Mouse (Mus musculus): ENCODE measurements around the gene Grik2. TPM values are rescaled to one million over a fixed set of nuclear protein-coding genes. Genes with fewer than 3 reads are reported as not detected.

Gene Grik2
- polyA plus RNA-seq, 1 experiment from 2014 or later = 0.74 TPM

- no peak for ATAC-seq (replicated peaks; ENCODE audit: insufficient number of reproducible peaks, low FRiP score, low TSS enrichment)
- Histone ChIP-seq H3K9ac (ENCODE audit: low read depth, low read length) (no peak overlapping the region), H3K36me3 (ENCODE audit: control insufficient read depth, insufficient read depth, low read length) (no peaks in the 10 kb centered on the region), H3K4me1 (ENCODE audit: control insufficient read depth, insufficient read depth, low read length) (no peaks in the 10 kb centered on the region), H3K9me3 (replicated peaks; ENCODE audit: control insufficient read depth, low read length) (no peaks in the 10 kb centered on the region), H3K4me2 (no peak overlapping the region), H3K27me3 (ENCODE audit: control insufficient read depth, insufficient read depth, low read length) (no peaks in the 10 kb centered on the region), H3K4me3 (ENCODE audit: low read depth, low read length) (no peak overlapping the region), H3K27ac (ENCODE audit: low read depth, low read length) (no peak overlapping the region)
- 77% methylated on average over 2 of the region's 2 CpGs for WGBS (ENCODE audit: insufficient replicate concordance)
These were observed 56.7 kb downstream of the Grik2 start for GRCm38 (mm10) chr10:49731841-49732240.

- 77% methylated on average over 2 of the region's 2 CpGs for WGBS (ENCODE audit: insufficient replicate concordance)
- Histone ChIP-seq H3K27me3 (ENCODE audit: control insufficient read depth, insufficient read depth, low read length) (no peaks in the 10 kb centered on the region), H3K4me3 (ENCODE audit: low read depth, low read length) (no peak overlapping the region), H3K9me3 (replicated peaks; ENCODE audit: control insufficient read depth, low read length) (no peaks in the 10 kb centered on the region), H3K27ac (ENCODE audit: low read depth, low read length) (no peak overlapping the region), H3K4me2 (no peak overlapping the region), H3K4me1 (ENCODE audit: control insufficient read depth, insufficient read depth, low read length) (no peaks in the 10 kb centered on the region), H3K9ac (ENCODE audit: low read depth, low read length) (no peak overlapping the region), H3K36me3 (ENCODE audit: control insufficient read depth, insufficient read depth, low read length) (no peaks in the 10 kb centered on the region)
- ATAC-seq (replicated peaks; ENCODE audit: insufficient number of reproducible peaks, low FRiP score, low TSS enrichment) = no peak
These were observed 64.9 kb downstream of the Grik2 start for GRCm38 (mm10) chr10:49723706-49724105.

DNA sequence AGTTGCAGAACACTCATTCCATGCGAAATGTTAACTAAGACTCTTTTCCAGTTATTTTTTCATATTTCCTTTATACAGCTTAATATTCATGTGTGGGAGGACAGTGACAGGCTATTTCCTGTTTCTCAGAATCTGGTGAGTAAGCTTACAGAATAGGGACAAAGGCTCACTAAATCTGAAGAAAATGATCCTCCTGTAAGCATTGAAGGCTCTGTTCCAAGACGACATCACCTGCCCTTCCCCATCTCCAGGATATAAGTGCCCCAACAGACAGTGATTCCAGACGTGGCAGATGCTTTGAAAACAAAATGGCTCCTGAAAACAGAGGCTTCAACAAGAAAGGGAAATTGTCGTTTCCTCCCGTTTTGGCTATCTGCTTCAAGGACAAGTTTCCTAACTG, 71.7 kb downstream of the Grik2 start:
- H3K27me3 ChIP-seq (ENCODE audit: control insufficient read depth, insufficient read depth, low read length) = no peaks in the 10 kb centered on the region
- no peak overlapping the region for H3K9ac ChIP-seq (ENCODE audit: low read depth, low read length)
- no peaks in the 10 kb centered on the region for H3K36me3 ChIP-seq (ENCODE audit: control insufficient read depth, insufficient read depth, low read length)
- no peaks in the 10 kb centered on the region for H3K4me1 ChIP-seq (ENCODE audit: control insufficient read depth, insufficient read depth, low read length)
- no peaks in the 10 kb centered on the region for H3K9me3 ChIP-seq (replicated peaks; ENCODE audit: control insufficient read depth, low read length)
- H3K4me2 ChIP-seq = no peak overlapping the region
- no peak overlapping the region for H3K27ac ChIP-seq (ENCODE audit: low read depth, low read length)
- WGBS (ENCODE audit: insufficient replicate concordance) = 52% methylated on average over 5 of the region's 5 CpGs
- no peak overlapping the region for H3K4me3 ChIP-seq (ENCODE audit: low read depth, low read length)
- ATAC-seq (replicated peaks; ENCODE audit: insufficient number of reproducible peaks, low FRiP score, low TSS enrichment) = no peak

- no peak overlapping the region for H3K9ac ChIP-seq (ENCODE audit: low read depth, low read length)
- no peaks in the 10 kb centered on the region for H3K27me3 ChIP-seq (ENCODE audit: control insufficient read depth, insufficient read depth, low read length)
- H3K9me3 ChIP-seq (replicated peaks; ENCODE audit: control insufficient read depth, low read length) = no peaks in the 10 kb centered on the region
- no peaks in the 10 kb centered on the region for H3K36me3 ChIP-seq (ENCODE audit: control insufficient read depth, insufficient read depth, low read length)
- H3K27ac ChIP-seq (ENCODE audit: low read depth, low read length) = no peak overlapping the region
- no peak for ATAC-seq (replicated peaks; ENCODE audit: insufficient number of reproducible peaks, low FRiP score, low TSS enrichment)
- H3K4me1 ChIP-seq (ENCODE audit: control insufficient read depth, insufficient read depth, low read length) = no peaks in the 10 kb centered on the region
- no peak overlapping the region for H3K4me3 ChIP-seq (ENCODE audit: low read depth, low read length)
- WGBS (ENCODE audit: insufficient replicate concordance) = 78% methylated on average over 3 of the region's 3 CpGs
- H3K4me2 ChIP-seq = no peak overlapping the region
These were observed 78.8 kb downstream of the Grik2 start for GRCm38 (mm10) chr10:49709748-49710147.

- no peak overlapping the region for H3K4me2 ChIP-seq
- no peak overlapping the region for H3K9ac ChIP-seq (ENCODE audit: low read depth, low read length)
- no peaks in the 10 kb centered on the region for H3K9me3 ChIP-seq (replicated peaks; ENCODE audit: control insufficient read depth, low read length)
- no peak overlapping the region for H3K4me3 ChIP-seq (ENCODE audit: low read depth, low read length)
- 87% methylated on average over 8 of the region's 8 CpGs for whole genome bisulfite sequencing (ENCODE audit: insufficient replicate concordance)
- H3K36me3 ChIP-seq (ENCODE audit: control insufficient read depth, insufficient read depth, low read length) = no peaks in the 10 kb centered on the region
- ATAC-seq (replicated peaks; ENCODE audit: insufficient number of reproducible peaks, low FRiP score, low TSS enrichment) = no peak
- no peak overlapping the region for H3K27ac ChIP-seq (ENCODE audit: low read depth, low read length)
- no peaks in the 10 kb centered on the region for H3K27me3 ChIP-seq (ENCODE audit: control insufficient read depth, insufficient read depth, low read length)
- no peaks in the 10 kb centered on the region for H3K4me1 ChIP-seq (ENCODE audit: control insufficient read depth, insufficient read depth, low read length)
These were observed 84.1 kb downstream of the Grik2 start for GRCm38 (mm10) chr10:49704446-49704845.

DNA sequence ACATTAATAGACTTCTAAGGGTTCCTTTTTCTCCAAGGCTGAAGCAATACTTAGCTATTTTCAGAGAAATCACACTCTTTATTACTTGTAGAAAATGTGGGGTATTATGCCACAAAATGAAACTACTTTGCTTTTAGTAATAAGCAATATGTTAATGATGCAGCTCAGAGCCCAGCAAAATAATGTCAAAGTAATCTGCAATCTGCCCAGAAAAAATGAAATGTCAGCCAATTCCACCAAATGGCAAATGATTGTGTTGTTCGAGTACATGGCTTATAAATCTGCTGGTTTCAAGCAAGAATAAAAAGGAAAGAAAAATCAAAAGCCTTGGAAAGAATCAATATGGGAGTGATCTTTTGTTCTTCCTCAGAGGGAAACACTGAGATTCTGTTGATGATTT, 136.2 kb downstream of the Grik2 start:
- no peak for ATAC-seq (replicated peaks; ENCODE audit: insufficient number of reproducible peaks, low FRiP score, low TSS enrichment)
- WGBS (ENCODE audit: insufficient replicate concordance) = 73% methylated on average over 1 of the region's 1 CpGs
- H3K4me2 ChIP-seq = no peak overlapping the region
- H3K4me3 ChIP-seq (ENCODE audit: low read depth, low read length) = no peak overlapping the region
- H3K36me3 ChIP-seq (ENCODE audit: control insufficient read depth, insufficient read depth, low read length) = no peaks in the 10 kb centered on the region
- no peaks in the 10 kb centered on the region for H3K4me1 ChIP-seq (ENCODE audit: control insufficient read depth, insufficient read depth, low read length)
- H3K27ac ChIP-seq (ENCODE audit: low read depth, low read length) = no peak overlapping the region
- H3K27me3 ChIP-seq (ENCODE audit: control insufficient read depth, insufficient read depth, low read length) = no peaks in the 10 kb centered on the region
- H3K9me3 ChIP-seq (replicated peaks; ENCODE audit: control insufficient read depth, low read length) = no peaks in the 10 kb centered on the region
- no peak overlapping the region for H3K9ac ChIP-seq (ENCODE audit: low read depth, low read length)

DNA sequence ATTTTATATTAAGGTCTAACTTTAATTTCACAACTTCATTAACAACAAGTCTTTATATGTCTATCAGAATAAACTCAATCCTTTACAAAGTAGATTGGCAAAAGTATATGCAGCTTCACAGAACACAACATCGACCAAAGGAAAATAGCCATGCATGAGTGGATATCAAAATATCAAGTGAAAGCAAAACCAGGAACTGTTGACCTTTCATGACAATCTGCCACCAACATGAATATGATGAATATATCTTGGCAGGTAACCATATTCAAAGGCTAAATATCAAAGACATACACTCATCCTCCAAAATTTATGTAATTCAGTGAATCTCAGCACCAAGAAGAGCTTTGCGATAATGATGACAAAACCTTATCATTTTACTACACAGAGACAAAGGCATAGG, 141.4 kb downstream of the Grik2 start:
- Histone ChIP-seq H3K36me3 (ENCODE audit: control insufficient read depth, insufficient read depth, low read length) (no peaks in the 10 kb centered on the region), H3K4me3 (ENCODE audit: low read depth, low read length) (no peak overlapping the region), H3K9ac (ENCODE audit: low read depth, low read length) (no peak overlapping the region), H3K27me3 (ENCODE audit: control insufficient read depth, insufficient read depth, low read length) (no peaks in the 10 kb centered on the region), H3K4me2 (no peak overlapping the region), H3K9me3 (replicated peaks; ENCODE audit: control insufficient read depth, low read length) (no peaks in the 10 kb centered on the region), H3K27ac (ENCODE audit: low read depth, low read length) (no peak overlapping the region), H3K4me1 (ENCODE audit: control insufficient read depth, insufficient read depth, low read length) (no peaks in the 10 kb centered on the region)
- 86% methylated on average over 2 of the region's 2 CpGs for WGBS (ENCODE audit: insufficient replicate concordance)
- ATAC-seq (replicated peaks; ENCODE audit: insufficient number of reproducible peaks, low FRiP score, low TSS enrichment) = no peak

GRCm38 (mm10) chr10:49639901-49640300, 148.7 kb downstream of the Grik2 start:
- no peaks in the 10 kb centered on the region for H3K27me3 ChIP-seq (ENCODE audit: control insufficient read depth, insufficient read depth, low read length)
- no peak overlapping the region for H3K4me3 ChIP-seq (ENCODE audit: low read depth, low read length)
- no peaks in the 10 kb centered on the region for H3K4me1 ChIP-seq (ENCODE audit: control insufficient read depth, insufficient read depth, low read length)
- H3K36me3 ChIP-seq (ENCODE audit: control insufficient read depth, insufficient read depth, low read length) = no peaks in the 10 kb centered on the region
- no peak overlapping the region for H3K9ac ChIP-seq (ENCODE audit: low read depth, low read length)
- H3K9me3 ChIP-seq (replicated peaks; ENCODE audit: control insufficient read depth, low read length) = no peaks in the 10 kb centered on the region
- WGBS (ENCODE audit: insufficient replicate concordance) = 79% methylated on average over 2 of the region's 2 CpGs
- ATAC-seq (replicated peaks; ENCODE audit: insufficient number of reproducible peaks, low FRiP score, low TSS enrichment) = no peak
- H3K27ac ChIP-seq (ENCODE audit: low read depth, low read length) = no peak overlapping the region
- no peak overlapping the region for H3K4me2 ChIP-seq

DNA sequence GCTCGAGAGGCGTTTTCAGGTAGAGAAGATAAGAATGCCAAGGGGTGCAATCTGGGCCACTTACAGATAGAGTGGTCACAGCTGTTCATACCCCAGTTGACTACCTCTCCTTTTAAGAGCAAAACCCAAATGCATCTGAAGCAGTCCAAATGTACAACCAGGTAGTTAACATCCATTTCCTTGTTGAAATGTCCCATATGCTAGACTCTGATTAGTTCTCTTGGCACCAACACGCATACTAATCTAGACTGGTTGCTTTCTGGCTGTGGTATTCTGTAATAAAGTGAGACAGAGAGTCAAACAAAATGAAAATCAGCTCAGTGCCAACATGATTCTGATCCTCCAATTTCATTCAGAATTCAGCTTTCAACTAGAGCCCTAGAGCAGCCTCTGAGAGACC, 164.6 kb downstream of the Grik2 start:
- Histone ChIP-seq H3K9ac (ENCODE audit: low read depth, low read length) (no peak overlapping the region), H3K36me3 (ENCODE audit: control insufficient read depth, insufficient read depth, low read length) (no peaks in the 10 kb centered on the region), H3K27ac (ENCODE audit: low read depth, low read length) (no peak overlapping the region)

More for the DNA sequence above, 164.6 kb downstream of the Grik2 start:
- 62% methylated on average over 3 of the region's 3 CpGs for WGBS (ENCODE audit: insufficient replicate concordance)
- H3K27me3 ChIP-seq (ENCODE audit: control insufficient read depth, insufficient read depth, low read length) = no peaks in the 10 kb centered on the region
- H3K4me3 ChIP-seq (ENCODE audit: low read depth, low read length) = no peak overlapping the region
- no peak overlapping the region for H3K4me2 ChIP-seq
- no peaks in the 10 kb centered on the region for H3K9me3 ChIP-seq (replicated peaks; ENCODE audit: control insufficient read depth, low read length)
- H3K4me1 ChIP-seq (ENCODE audit: control insufficient read depth, insufficient read depth, low read length) = no peaks in the 10 kb centered on the region
- ATAC-seq (replicated peaks; ENCODE audit: insufficient number of reproducible peaks, low FRiP score, low TSS enrichment) = no peak
